ENCODE assay signal across 8 mouse cellular contexts in the genomic region with DNA sequence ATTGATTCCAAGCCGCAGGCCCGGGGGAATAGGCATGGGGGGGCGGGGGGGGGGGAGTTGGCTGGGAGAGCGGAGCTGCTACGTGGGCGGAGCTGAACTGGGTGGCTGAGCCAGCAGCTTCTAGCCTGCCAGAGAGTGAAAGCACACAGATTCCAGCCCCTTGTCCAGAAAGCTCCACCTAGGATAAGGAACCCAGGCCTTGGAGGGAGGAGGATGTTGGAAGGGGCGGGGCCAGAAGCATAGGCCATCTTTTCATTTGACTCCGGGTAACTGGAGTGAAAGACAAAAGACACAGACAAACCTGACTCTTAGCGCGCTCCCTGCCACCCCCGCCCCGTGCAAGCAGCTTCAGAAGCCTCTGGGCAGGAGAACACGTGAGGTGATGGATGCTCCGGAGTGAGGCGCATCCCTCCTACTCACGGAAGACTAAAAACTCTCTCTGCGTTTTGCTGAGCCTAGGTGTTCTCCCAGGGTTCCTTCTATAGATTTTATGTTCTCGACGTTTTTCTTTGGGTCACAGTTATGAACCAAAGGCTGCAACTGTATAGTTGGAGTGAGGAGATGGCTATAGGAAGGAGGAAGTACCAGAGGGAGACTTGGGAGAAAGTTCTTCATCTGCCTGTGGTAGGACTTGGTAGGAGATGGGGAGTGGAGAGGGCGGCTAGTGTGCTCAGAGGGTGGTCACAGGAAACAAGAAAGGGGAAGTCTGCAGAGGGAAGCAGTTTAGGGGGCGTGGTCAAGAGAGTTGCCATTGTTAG.
DNase-seq lines count a peak whose midpoint lies in the region; ATAC-seq and TF ChIP-seq lines count a peak whose summit lies in the region.

No protein-coding gene starts in this region.

- intact Hi-C loops in left cerebral cortex, adult 2 months (cut with DNase I): loop anchor here (1.0 kb wide), 1 partner anchor 18 kb away; no protein-coding TSS in a partner anchor

- H3K27me3 ChIP-seq in hindbrain, embryonic 15.5 days: 0 out of 2 replicates have a peak, but pooled peaks cover 19% of the 10 kb centered on the region

- peaks cover 26% of the 10 kb centered on the region for H3K4me1 ChIP-seq in hindbrain, embryonic 15.5 days (replicated peaks)

- DNase-seq in NIH3T3 (ENCODE audit: low read depth): peak; percentile 88
- peak; percentile 38 to 40 for DNase-seq in cerebellum, postnatal 14 days
- DNase-seq in gastrocnemius, adult 18-20 months (ENCODE audit: low spot score): peak; percentile 77
- DNase-seq in left cerebral cortex, adult 2 months (ENCODE audit: extremely low spot score in 1 of 2, low spot score in 2 of 2): peak; percentile 53 to 60
- DNase-seq in lung, postnatal 4 days: peak; percentile 68 to 81
- peak; percentile 80 for DNase-seq in retina, postnatal 1 day
- DNase-seq in urinary bladder, postnatal 4 days (ENCODE audit: low spot score in 2 of 2): peak; percentile 67

- under 1% methylated on average over 20 of the region's 21 CpGs for WGBS in hindbrain, embryonic 15.5 days

- no peaks in the 10 kb centered on the region for H3K9me3 ChIP-seq in hindbrain, embryonic 15.5 days

- no peaks in the 10 kb centered on the region for H3K36me3 ChIP-seq in hindbrain, embryonic 15.5 days

- H3K4me3 ChIP-seq in hindbrain, embryonic 15.5 days: peak overlapping the region; percentile 29
- peak overlapping the region; percentile 41 for H3K4me3 ChIP-seq in left cerebral cortex, adult 2 months

- TF ChIP-seq CTCF in left cerebral cortex, adult 2 months (IDR thresholded peaks at IDR 0.05): no peak

- H3K9ac ChIP-seq in hindbrain, embryonic 15.5 days: no peak overlapping the region

- peak overlapping the region; percentile 63 for H3K4me2 ChIP-seq in hindbrain, embryonic 15.5 days

- peak; percentile 93 for ATAC-seq in hindbrain, embryonic 15.5 days (ENCODE audit: low FRiP score, low read depth)

- 0 out of 2 replicates have a peak overlapping the region, but pooled peaks have one; percentile 9 for H3K27ac ChIP-seq in hindbrain, embryonic 15.5 days (replicated peaks)
- peak overlapping the region; percentile 3; the same call in 1 of the 2 replicates for H3K27ac ChIP-seq in left cerebral cortex, adult 2 months

Comparison
In these comparisons a context has a peak if more than half of its experiments do, and no peak if none do; other contexts are left out.
1. Peak in every context shown above with its lines: DNase-seq, ATAC-seq, H3K4me3 ChIP-seq and H3K27ac ChIP-seq.